Mouse (Mus musculus): Measurements from ENCODE around the gene Mecom. TPM values are rescaled to one million over a fixed set of nuclear protein-coding genes. Genes with fewer than 3 reads are reported as not detected.

Gene Mecom
- polyA plus RNA-seq, 3 experiments from 2014 or later: not detected

DNA sequence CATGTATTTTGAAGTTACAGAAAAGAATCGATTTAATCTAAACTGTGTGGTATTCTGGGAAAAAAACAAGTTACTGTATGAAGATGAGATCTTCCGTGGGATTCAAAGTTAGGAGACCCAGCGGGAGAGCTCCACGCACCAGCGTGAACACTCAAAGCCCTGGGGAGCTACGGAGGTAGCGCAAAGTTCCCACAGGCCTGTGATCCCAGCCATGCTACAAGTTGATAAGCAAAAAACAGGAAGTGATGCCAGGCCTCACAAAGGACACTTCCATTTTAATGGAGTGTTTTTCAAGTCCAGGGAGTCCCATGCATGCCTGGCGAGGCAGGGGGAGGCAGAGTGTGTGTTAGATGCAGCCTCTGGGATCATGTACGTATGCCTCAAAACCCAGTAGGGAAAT lies 464.5 kb downstream of the Mecom start:
- no peak for ATAC-seq

DNA sequence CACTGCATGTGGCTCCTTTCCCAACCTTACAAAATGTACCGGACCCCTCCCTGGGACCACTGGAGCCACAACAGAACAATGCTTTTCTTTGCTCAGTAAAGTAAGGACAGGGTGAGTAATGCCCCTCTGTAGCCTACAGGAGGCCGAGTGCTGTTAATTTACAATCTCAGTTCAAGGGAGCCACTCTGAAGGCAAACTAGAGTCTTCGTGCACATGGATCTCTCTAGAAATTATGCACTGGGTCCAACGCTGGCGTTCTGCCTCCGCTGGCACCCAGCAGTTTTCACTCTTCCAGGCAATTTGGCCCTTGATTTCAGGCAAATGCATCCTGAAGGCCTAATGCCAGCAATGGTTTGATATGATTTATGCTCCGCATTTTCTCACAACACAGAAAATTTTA lies 467.0 kb downstream of the Mecom start:
- no peak for ATAC-seq

DNA sequence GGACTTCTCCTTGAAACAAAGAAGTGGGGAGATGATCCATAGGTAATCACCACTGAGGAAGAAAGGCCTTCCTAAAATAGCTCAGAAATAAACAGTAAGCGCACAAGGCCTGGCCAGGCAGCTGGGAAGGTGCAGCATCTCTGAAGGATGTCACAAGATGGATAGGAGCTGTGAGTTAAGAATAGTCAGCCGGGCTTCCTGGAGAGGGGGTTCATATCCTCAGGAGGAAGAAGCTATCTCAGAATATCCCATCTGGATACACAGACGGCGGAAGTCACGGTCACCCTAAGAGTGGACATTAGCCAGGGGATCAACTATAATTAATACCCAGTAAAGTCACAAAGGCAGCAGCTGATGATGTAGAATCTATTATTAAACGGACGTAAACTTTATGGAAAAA lies 471.3 kb downstream of the Mecom start:
- ATAC-seq: no peak

DNA sequence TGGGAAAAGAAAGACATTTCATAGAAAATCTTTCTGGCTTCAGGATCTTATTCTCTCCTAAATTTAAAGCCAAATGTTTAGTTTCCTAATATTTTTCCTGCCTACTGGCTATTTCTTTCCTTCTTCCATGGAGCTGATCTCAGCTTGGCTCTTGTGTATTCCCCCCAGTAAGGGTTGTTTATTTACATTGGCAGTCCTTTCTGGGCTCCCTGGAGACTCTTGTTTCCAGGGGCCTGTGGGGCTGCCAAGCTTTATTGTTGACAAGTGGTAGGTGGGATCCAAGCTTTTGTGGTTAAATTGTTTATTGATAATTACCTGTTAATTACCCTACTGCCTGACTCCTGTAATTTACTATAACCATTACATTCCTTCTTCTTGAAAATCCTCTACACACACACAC lies 476.5 kb downstream of the Mecom start:
- ATAC-seq: no peak

DNA sequence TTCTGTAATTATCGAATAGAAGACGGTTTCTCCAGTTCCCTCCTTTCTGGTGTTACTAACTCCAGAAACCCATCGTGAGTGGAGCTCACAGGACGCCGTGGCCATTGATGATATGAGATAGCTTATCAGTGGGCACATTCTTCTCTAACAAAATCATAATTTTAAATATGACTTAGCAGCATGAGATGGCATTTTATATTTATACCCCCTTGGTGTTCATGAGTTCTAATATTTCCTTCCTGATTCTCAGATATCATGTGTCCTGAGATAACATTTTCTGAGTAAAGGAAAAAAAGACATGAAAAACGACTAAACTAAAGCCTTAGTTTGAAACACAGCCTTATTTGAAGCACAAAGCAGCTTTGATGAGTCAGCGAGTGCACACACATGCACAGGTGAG lies 481.3 kb downstream of the Mecom start:
- ATAC-seq: no peak

DNA sequence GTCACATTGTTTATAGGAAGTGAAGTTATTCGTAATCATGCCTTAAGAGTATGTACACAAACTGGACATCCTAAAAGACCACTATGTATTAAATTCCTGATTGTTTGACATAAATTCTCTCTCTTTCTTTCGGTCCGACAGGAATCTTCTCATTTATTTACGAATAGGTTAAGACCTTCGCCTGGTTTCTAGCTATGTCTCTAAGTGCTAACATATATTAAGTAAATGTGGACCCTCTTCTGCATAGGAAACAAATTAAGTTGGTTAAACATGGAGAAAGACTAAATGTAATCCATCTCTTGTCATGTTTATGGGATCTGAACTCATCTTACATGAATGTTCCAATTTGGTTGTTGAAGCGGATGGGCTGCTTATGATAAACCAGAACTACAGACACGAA lies 487.8 kb downstream of the Mecom start:
- ATAC-seq: no peak

DNA sequence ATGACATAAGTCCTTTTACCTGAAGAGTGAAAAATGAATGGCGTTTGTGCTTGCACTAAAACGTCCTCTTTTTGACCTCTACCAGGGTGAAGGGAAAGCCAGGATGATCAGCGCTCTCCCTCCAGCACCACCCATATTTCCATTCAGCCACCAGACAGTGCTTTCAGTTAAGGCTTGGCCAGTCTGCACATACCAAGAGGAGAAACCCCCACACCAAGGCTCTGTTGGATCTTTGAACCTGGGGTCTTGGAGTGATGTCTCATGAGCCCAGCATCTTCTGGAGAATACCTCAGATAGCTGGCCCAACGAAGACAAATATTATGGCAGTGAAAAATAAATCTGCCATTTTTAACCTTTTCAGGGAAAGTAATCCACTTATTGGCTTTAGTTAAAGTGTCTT lies 488.2 kb downstream of the Mecom start:
- no peak for ATAC-seq

DNA sequence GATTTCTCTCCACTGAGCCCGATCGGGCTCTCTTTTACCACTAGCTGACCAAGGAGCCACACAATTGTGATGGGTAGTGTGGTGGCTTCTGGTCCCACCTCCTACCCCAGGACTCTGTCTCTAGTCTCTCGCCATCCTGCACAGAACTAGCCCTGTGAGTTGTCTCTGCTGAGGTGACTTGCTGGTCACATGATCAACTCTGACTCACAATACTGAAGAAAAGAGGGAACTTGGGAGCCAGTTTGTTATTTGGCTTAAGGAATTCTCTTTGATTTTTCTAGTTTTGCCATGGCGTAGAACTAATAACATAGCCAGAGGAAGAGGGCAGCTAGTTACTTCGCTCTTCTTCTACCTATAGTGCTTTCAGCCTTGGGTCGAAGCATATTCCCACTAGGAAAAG lies 496.5 kb downstream of the Mecom start:
- ATAC-seq: no peak

DNA sequence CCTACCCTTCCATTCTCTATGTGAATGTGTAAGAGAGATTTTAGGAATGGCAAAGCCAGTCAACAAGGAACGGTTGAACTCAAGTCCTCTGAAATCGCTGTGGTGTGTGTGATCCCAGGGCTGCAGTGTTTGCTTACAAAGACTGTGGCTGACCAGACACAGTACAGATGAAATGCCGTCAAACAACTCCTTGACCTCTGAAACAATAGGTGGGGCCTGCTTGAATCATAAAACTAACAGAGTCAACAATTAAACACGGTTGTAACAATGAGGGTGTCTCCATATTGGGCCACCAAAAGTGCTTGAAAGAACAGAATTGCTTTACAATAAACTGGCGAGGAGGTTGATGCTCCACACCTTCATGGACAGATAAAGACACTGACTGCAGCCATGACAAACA lies 497.0 kb downstream of the Mecom start:
- ATAC-seq: no peak

DNA sequence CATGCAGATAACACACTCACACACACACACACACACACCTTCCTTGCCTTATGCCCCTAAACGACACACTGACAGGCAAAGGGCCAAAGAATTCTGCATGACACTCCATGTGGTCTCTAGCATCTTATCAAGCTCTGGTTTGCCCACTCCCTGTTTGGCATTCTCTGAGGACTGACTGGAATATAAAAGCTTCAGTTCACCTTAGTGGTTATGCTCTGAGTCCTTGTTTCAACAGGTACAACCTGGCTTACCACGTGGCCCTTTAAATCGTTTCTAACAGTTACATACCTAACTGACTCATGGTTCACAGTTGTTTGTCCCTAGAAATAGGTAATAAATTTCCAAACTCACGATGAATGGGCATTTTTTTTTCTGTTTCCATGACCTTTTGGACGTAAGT lies 499.0 kb downstream of the Mecom start:
- ATAC-seq: no peak

DNA sequence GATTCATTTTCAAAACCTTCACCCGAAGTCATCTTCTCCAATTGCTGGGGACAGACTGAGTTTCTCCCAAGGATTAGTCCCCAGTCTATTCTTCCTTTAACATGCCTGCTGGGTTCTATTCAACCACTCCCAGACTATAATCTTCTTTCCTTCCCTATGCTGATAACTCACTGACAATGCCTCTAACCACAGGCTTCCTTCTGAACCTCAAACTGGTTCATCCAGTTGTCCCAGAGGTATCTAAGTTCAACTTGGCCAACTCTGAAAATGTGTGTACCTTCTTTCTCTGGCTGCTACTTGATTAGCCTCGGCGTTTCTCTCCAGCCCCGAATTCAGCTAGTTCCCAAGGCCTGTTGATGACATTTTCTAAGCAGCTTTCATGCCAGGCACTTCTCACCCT lies 499.7 kb downstream of the Mecom start:
- ATAC-seq: no peak

DNA sequence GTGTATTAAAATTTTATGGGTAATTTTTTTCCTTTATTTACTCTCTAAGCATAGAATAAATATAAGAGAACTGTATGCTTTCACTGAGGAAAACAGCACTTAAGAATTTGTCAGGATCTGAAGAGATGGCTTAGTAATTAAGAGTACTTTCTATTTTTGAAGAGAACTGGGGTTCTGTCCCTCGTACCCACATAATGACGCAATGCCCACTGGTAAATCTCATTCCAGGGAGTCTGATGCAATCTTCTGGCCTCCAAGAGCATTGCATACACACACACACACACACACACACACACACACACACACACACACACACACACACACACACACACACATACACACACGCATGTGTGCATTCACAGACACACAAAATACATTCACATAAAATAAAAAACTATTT lies 504.3 kb downstream of the Mecom start:
- ATAC-seq: no peak

DNA sequence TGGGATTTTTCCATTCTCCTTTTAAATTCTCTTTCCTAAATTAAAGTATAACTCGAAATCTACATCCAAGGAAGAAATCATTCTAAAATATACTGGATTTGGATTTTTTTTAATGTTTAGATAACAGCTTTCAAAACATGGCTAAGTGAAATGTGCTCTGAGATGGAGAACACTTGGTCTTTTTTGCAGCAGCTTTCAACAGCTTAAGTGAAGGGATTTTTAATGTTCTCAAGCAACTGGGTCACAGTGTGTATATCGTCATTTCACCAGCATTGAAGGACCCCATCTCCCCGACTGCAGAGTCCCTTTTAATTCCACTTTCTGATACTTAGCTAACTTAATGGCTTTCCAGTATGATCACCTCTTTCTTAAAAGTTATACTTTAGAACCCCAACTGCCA lies 509.3 kb downstream of the Mecom start:
- no peak for ATAC-seq

DNA sequence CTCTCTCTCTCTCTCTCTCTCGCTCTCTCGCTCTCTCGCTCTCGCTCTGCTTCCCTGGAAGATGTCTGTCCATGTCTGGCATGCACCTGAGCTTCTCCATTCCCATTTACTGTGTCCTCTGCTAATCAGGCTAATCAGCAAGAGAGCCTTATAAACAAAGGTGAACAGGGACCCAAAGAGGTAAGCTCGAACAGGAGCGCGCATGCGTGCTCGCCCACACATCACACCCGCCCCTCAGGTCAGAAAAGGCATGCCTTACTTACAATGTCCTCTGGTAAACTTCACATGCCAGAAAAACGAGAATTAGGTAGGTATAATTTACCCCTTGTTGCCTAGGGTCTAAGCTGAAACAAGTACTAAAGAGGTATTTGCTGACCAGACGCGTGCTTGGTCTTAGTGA lies 527.8 kb downstream of the Mecom start:
- no peak for ATAC-seq

DNA sequence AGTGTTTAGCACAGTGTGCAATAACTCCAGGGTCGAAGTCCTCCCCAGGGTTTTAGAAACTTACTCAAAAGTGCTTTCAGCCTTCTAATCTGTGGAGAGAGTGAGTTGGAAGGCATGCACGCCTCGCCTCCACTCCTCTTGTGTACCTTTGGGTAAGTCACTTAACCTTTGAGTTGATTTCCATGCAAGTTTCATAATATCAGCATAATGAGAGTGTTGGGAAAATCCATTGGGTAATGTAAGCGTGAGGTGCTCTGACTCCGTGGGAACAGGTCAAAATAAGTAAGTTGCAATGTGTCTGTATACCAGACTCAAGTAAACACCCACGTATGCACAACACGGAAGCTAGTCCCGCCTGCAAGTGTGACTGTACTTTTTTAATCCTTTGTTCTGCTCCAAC lies 528.4 kb downstream of the Mecom start:
- ATAC-seq: no peak

DNA sequence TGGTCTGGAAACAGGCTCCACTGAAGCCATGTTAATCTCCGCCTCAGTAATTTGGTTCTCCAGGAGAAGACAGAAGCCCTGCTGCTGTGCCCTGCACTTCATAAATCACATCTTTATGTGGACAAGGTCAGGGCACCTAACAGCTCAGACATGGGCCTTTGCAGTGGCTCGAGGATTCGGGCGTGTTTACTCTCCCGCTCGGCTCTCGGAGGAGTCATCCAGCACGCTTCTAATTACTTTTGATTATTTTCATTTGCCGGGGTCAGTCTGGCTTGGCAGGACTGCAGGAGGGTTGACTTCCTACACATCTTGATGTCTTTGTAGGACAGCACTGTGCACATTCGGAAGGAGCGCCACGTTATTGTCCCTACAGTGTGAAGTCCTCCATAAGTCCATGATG lies 529.6 kb downstream of the Mecom start:
- no peak for ATAC-seq

DNA sequence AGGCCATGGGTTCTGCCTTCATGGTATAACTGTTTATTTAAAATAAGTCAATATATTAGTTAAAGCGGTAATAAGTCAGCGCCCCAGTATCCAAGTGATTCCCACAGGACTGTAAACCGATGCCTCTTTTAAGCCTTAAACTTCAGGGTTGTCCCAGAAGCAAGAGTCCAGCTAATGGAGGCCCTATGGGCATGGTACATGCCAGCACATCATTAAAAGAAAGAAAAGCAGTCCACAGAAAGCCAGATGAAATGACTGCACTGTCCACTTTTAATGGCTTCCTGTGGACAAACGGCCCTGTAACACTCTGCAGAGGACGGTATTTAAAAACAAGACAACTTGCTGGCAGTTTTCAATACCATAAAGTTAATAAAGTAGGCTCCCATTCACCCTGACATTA lies 531.0 kb downstream of the Mecom start:
- no peak for ATAC-seq

DNA sequence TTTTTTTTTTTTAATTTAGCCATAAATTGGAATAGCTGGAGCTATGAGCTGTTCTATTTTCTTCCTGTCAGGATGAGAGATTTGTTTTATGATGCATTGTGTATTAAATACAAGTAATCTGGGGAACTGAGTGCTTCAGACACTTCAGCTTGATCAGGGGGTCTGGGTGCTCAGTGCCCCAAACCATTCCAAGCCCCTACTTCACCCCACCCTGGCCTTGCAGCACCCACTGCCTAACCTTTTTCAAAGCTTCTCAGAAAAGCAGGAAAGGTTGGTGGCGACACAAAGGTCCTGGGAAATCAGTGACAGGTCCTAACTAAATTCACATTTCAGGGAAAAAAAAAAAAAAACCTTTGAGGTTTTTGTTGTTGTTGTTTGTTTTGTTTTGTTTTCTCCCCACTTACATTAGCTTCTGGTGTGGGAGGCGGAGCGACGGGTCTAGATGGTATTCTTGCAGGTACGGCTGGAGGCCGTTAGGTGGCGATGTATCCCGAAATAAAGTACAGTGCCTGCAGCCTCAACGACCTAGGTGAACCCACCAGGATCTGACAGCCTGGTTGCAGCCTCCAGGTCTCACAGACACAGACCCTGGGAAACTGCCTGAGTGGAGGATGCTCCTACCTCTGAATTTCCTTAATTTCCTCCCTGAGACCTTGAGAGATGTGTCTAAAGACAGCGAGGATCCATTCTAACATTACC lies 532.7 kb downstream of the Mecom start:
- ATAC-seq: no peak

DNA sequence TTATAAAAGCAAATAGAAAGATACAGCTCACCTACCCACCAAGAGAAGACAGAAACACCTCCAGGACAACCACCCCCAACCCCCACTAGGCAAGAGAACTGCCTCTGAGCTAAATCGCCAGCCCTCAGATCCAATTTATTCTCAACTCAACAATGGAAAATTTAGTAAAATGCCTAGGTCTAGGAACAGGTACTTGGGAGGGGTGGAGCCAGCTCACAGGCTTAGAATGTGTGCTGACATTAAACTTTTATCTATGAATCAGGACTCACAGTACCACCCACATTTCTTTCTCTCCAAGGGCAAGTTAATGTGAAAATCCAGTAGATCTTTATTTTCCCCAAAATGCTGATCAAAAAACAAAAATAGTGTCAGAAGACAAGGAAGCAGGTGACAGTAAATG lies 533.5 kb downstream of the Mecom start:
- no peak for ATAC-seq

DNA sequence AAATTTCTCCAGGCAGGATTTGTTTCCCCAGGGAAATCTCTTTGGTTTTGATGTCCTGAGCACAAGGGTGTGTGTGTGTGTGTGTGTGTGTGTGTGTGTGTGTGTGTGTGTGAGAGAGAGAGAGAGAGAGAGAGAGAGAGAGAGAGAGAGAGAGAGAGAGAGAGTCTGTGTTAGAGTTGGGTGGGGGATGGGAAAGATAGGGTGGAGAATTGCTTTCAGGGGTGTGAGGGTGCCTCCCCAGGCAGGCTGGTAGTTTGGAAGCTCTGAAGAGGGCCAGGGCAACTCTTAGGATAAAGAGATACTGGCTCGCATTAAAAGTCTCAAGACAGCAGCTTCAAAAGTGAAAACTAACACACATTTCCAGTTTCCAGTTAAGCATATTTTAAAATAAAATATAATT lies 534.4 kb downstream of the Mecom start:
- ATAC-seq: no peak

DNA sequence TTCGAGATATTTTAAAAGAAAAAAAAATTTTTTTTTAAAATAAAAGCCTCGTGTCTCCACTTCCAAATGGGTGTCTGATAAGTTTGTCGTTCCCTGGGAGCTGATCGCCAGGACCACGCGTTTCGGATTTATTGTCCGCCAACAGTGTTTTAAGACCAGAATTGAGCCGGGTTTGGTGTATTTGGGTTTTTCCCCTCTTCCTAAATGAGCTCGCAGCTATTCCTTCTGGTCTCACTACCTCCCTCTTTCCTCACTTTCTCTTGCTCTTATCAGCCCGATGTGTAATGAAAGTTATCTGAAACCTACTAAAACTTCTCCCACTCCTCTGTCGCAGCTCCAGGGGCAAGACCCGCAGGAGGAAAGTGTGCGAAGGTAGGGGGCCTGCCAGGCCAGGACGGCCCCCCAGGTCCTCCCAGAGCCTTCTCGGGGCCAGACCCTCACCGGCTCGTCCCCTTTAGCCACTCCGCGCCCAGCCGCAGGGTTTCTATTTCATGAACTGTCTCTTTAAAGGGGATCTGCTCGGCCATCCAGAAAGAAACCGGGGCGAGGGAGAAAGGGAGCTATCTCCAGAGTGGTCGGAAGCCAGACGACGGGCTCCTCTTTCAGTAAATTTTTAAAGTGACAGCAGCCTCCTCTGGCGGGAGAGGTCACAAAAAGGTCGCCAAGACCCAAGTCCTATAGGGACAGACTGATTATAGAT lies 535.0 kb downstream of the Mecom start:
- ATAC-seq: no peak

DNA sequence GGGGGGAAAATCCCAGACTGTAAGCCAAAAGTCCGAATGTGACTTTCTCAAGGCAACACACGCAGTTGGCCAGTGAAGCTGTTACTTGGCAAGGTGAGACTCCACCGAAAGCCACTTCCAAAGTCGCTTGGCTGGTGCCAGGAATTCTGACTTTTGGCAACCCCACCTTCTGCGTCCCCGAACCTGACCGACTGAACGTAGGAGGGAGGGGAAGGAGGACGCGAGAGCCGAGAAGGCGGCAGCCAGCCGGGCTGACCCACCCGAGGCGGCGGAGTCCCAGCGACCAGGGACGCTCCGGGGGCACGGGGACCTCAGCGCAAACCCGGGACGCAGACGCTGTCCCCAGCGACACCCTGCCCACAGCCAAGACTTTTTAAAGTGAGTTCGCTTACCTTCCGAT lies 535.7 kb downstream of the Mecom start:
- ATAC-seq: no peak

DNA sequence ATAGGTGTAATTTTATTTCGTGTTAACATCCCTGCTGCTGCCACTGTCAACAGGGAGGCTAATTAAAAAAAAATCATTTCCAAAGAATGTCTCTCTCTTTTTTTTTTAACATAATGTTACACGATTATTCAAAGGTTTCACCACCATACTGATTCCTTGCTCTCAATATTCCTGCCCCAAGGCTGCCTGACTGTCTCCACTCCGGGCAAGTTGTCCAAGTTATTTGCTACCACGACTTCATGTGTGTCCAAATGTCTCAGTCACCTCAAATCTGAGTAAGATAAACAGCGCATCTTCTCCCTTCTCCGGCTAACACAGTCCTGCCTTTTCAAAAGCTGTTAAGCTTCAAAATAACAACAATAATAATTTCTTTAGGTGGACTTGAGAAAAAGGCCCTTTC lies 536.1 kb downstream of the Mecom start:
- ATAC-seq: no peak

DNA sequence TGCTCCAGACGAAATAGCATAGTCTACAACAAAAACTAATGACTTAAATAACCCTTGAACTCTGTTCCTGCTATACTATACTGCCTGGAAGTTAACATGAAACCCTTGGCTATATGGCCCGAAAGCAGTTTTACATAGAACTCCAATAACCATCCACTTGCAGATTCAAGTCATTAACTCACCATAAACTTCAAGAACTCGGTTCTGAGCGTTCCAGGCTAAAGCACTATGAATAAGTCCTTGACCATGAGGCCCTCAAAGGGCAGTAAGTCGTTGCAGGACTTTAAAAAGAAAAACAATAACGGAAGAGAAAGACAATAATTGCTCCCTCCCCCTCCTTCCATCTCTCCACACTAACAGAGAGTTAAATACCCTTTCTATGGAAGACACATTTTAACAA lies 536.9 kb downstream of the Mecom start:
- ATAC-seq: no peak

DNA sequence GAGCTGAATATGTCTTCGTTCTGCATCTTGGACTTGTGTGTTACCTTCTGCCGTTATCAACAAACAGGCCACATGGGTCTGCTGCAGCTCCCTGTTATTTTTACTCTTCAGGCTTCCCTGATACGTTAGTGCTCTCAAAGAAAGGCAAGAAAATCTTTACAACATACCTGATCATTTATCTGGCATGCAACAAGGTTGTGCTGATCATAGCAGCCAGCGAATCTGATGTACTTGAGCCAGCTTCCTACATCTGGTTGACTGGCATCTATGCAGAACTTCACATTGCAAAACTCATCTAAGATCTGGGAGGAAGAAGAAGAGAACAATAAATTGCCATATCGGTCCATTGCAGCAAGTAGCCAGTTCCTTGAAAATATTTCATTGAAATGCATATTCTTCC lies 538.2 kb downstream of the Mecom start:
- ATAC-seq: no peak
